Mouse (Mus musculus) intestine, postnatal 0 days (tissue): ENCODE data around the gene 4930432M17Rik. TPM values are rescaled to one million over a fixed set of nuclear protein-coding genes. Genes with fewer than 3 reads are reported as not detected.

ENCODE experiments used
- ATAC-seq: fragments of 200-750 bp; cut with Nextera tagmentation; 2 replicates; pipeline ENCODE4 v1.8.0; 2017; ENCODE audit warnings: mild to moderate bottlenecking, moderate TSS enrichment, moderate library complexity
- H3K27ac ChIP-seq: fragments of 300-500 bp; sonication (generic); 2 replicates; pipeline ENCODE4 v1.5.1; 2014; ENCODE audit warnings: mild to moderate bottlenecking, low read depth, low read length, moderate library complexity
- H3K27me3 ChIP-seq: fragments of 300-500 bp; sonication (generic); replicated peaks from 2 replicates; pipeline ENCODE4 v1.6.1; 2014; ENCODE audit warnings: low read length, mixed read lengths; ENCODE audit not compliant: control insufficient read depth, insufficient read depth
- H3K36me3 ChIP-seq: fragments of 300-500 bp; sonication (generic); 2 replicates; pipeline ENCODE4 v1.6.1; 2014; ENCODE audit warnings: mild to moderate bottlenecking, moderate library complexity; ENCODE audit not compliant: control insufficient read depth, insufficient read depth
- H3K4me1 ChIP-seq: fragments of 300-500 bp; sonication (generic); replicated peaks from 2 replicates; pipeline ENCODE4 v1.6.1; 2014; ENCODE audit warnings: antibody characterized with exemption, low read length, mixed read lengths; ENCODE audit not compliant: control insufficient read depth, insufficient read depth
- H3K4me2 ChIP-seq: fragments of 300-500 bp; sonication (generic); replicated peaks from 2 replicates; pipeline ENCODE4 v1.6.1; 2014; ENCODE audit warnings: low read depth, mild to moderate bottlenecking, moderate library complexity
- H3K4me3 ChIP-seq: fragments of 300-500 bp; sonication (generic); 2 replicates; pipeline ENCODE4 v1.5.1; 2014; ENCODE audit warnings: low read depth, low read length
- H3K9ac ChIP-seq: fragments of 300-500 bp; sonication (generic); 2 replicates; pipeline ENCODE4 v1.6.1; 2014; ENCODE audit warnings: mild to moderate bottlenecking, low read depth, low read length
- H3K9me3 ChIP-seq: fragments of 300-500 bp; sonication (generic); 2 replicates; pipeline ENCODE4 v1.6.1; 2016; ENCODE audit warnings: mixed run types; ENCODE audit not compliant: control insufficient read depth
- CTCF ChIP-seq: sonication (generic); IDR thresholded peaks from 2 replicates; pipeline ENCODE4 v1.5.1; 2016; ENCODE audit warnings: low read depth, mild to moderate bottlenecking, control low read depth, antibody characterized with exemption, moderate library complexity
- WGBS: fragments of 180-500 bp; shearing (Covaris S2); extraction: QIAGEN DNeasy Blood & Tissue Kit; methylation state at CpG from one replicate; pipeline ENCODE4 v1.1.7; 2014; 5-methylcytosine and 5-hydroxymethylcytosine counted together
- polyA plus RNA-seq: library from polyadenylated mRNA; unstranded; fragments of >200 nt; fragmentation: Nextera tagmentation; extraction: Ambion mirVana; gene quantifications from 2 replicates; pipeline ENCODE4 v1.2.1, GENCODE M21; 2015

4930432M17Rik gene
- polyA plus RNA-seq, 1 experiment from 2014 or later = not detected

DNA sequence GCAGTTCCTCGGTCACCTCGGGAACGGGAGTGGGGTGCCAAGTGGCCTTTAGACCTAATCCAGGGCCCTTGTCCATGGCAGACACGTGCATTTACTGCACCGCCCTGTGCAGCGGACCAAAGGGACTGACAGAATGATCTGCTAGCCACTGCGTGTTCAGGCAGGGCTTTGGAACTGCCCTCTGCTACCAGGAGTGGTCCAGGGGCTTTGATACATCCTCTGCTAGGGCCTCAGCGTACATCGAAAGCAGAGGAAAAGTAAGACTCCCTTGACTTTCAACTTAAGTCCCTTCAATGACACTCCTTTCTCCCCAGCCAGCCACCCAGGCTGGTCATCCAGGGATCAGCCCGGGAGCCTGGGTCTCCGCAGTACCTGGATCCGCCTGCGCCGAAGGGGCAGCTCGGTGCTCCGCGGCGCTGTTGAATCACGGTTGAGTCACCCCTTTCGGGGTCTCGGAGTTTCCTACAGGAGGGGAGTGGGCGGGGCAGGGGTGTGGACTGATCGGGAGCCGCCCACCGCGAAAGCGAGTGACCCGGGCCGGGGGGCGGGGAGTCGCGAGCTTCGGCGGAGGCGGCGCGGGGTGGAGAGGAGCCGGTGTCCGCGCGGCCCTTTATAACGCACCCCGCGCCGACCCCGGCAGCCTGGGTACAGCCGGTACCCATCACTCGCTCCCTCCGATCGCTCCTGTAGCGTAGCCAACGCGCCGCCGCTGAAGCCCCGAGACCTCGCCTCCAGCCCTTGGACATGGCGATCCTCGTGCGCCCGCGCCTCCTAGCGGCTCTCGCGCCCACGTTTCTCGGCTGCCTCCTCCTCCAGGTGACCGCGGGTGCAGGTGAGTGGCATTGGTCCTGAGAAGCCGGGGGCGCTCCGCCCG is 52.6 kb downstream of the 4930432M17Rik start, which contains the start of gene F3:
Gene F3, plus strand, starts transcription at position 567 of the 874 bp plus-strand sequence.
- H3K4me2 ChIP-seq = peak within 1 kb of the TSS; percentile 95
- peak; percentile 89 for TF ChIP-seq CTCF
- H3K27me3 ChIP-seq = peaks cover 20% of the 10 kb centered on the region; the same call in 1 of the 2 replicates
- H3K9me3 ChIP-seq = no peaks in the 10 kb centered on the region
- H3K4me1 ChIP-seq = peaks cover 6% of the 10 kb centered on the region
- 1% methylated on average over 70 of the region's 73 CpGs for WGBS
- ATAC-seq = peak; percentile 71
- no peaks in the 10 kb centered on the region; the same call in 1 of the 2 replicates for H3K36me3 ChIP-seq
- H3K9ac ChIP-seq = peak within 1 kb of the TSS; percentile 65
- peak within 1 kb of the TSS; percentile 50 for H3K27ac ChIP-seq
- peak within 1 kb of the TSS; percentile 63 for H3K4me3 ChIP-seq

DNA sequence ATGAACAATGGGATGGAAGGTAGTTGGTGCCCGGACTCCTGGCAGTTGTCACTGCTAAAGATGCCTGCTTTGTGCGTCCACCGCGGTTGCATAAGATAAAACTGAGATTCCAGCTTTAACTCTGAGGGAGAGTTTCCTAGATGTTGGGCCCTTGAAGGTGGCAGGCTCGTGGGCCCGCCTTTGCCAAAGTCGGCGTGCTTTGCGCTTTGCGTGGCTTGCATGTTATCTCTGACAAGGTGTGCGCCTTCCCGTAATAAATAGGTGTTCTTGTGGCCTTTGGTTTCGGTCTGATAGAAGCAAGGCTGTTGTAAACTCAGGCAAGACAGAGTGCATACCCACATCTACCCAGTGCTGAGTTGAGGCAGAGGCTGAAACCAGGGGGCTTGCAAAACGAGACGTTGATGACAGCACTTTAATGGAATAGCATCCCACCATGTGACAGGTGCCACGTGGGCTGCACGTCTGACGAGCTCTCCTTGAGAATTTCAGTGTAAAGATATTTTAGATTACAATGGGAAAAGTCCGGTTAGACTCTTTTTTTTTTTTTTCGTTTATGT is 53.5 kb downstream of the 4930432M17Rik start:
- peaks cover 15% of the 10 kb centered on the region; the same call in 1 of the 2 replicates for H3K27me3 ChIP-seq
- peak overlapping the region; percentile 63 for H3K4me3 ChIP-seq
- ATAC-seq = 0 out of 2 replicates have a peak, but pooled peaks have one; percentile 12
- H3K27ac ChIP-seq = no peak overlapping the region; the same call in 1 of the 2 replicates
- no peaks in the 10 kb centered on the region; the same call in 1 of the 2 replicates for H3K36me3 ChIP-seq
- H3K9me3 ChIP-seq = no peaks in the 10 kb centered on the region
- peaks cover 6% of the 10 kb centered on the region for H3K4me1 ChIP-seq
- peak overlapping the region; percentile 95 for H3K4me2 ChIP-seq
- 4% methylated on average over 20 of the region's 20 CpGs for WGBS
- TF ChIP-seq CTCF = no peak
- H3K9ac ChIP-seq = peak overlapping the region; percentile 65

DNA sequence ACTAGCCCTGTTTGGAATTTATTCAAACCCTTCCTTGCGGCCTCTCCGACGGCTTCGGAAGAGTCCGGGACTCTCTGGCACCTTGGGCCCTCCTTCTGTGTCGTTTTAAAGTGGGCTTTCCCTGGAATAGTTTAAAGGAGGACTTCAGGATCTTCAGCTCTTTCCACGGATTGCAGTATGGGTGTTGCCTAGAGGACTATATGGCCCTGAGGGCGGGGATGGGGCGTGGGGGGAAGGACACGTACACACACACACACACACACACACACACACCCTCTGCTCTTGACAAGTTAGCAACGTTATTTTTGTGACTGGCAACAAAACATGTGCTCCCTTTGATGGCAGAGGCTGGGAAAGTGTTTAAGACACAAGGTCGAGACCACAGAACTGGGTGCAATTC is 54.0 kb downstream of the 4930432M17Rik start:
- Histone ChIP-seq H3K27me3 (peaks cover 13% of the 10 kb centered on the region; the same call in 1 of the 2 replicates), H3K4me3 (peak overlapping the region; percentile 63), H3K36me3 (no peaks in the 10 kb centered on the region; the same call in 1 of the 2 replicates), H3K4me2 (peak overlapping the region; percentile 95), H3K9ac (no peak overlapping the region), H3K4me1 (peaks cover 6% of the 10 kb centered on the region), H3K27ac (no peak overlapping the region), H3K9me3 (no peaks in the 10 kb centered on the region)
- TF ChIP-seq CTCF = no peak
- 19% methylated on average over 12 of the region's 12 CpGs for WGBS
- ATAC-seq = no peak

DNA sequence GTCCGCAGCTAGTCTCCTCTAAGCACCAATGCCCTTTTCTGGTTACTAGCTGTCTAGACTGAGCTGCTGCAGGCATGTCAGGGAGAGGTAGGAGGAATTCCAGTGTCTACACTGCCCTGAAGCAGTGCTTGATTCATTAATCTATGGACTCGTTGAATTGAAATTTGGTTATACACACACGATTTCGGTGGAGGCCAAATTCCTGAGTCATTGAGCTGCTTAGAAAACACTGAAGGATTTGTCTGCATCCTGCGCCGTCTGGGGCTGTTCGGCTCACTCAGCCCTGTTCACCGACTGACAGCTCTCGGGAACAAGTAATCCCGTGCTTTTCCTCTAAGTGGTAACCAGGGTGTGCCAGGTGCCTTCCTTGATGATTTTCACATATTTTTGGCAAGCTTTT is 55.1 kb downstream of the 4930432M17Rik start:
- Histone ChIP-seq H3K9me3 (no peaks in the 10 kb centered on the region), H3K4me3 (no peak overlapping the region), H3K27ac (no peak overlapping the region), H3K4me2 (peak overlapping the region; percentile 95; the same call in 1 of the 2 replicates), H3K9ac (no peak overlapping the region), H3K4me1 (peaks cover 6% of the 10 kb centered on the region), H3K27me3 (peaks cover 3% of the 10 kb centered on the region; the same call in 1 of the 2 replicates), H3K36me3 (no peaks in the 10 kb centered on the region; the same call in 1 of the 2 replicates)
- no peak for ATAC-seq
- 79% methylated on average over 10 of the region's 10 CpGs for WGBS
- no peak for TF ChIP-seq CTCF

- no peaks in the 10 kb centered on the region for H3K9me3 ChIP-seq
- WGBS = 81% methylated on average over 4 of the region's 4 CpGs
- H3K4me3 ChIP-seq = no peak overlapping the region
- H3K36me3 ChIP-seq = peaks cover 11% of the 10 kb centered on the region; the same call in 1 of the 2 replicates
- no peaks in the 10 kb centered on the region; the same call in 1 of the 2 replicates for H3K27me3 ChIP-seq
- H3K9ac ChIP-seq = no peak overlapping the region
- H3K4me1 ChIP-seq = no peaks in the 10 kb centered on the region
- no peak overlapping the region for H3K4me2 ChIP-seq
- TF ChIP-seq CTCF = no peak
- no peak for ATAC-seq
- no peak overlapping the region for H3K27ac ChIP-seq
These were observed 59.1 kb downstream of the 4930432M17Rik start for GRCm38 (mm10) chr3:121729678-121730077.

Other genes with a start within 250 kb of the 4930432M17Rik start
- 132 and 135 TPM in 2 replicates for gene Cnn3, start 244.3 kb upstream of the 4930432M17Rik start, polyA plus RNA-seq
- gene Slc44a3, start 138.4 kb upstream of the 4930432M17Rik start, polyA plus RNA-seq = 23.7 and 25.2 TPM in 2 replicates
- gene F3, start 52.8 kb downstream of the 4930432M17Rik start, polyA plus RNA-seq = 20.3 and 25.1 TPM in 2 replicates
- gene Abcd3, start 144.5 kb downstream of the 4930432M17Rik start, polyA plus RNA-seq = 46.9 and 53.0 TPM in 2 replicates